Mouse (Mus musculus) heart, embryonic 12.5 days (tissue): ENCODE data around the gene Olfr70. TPM values are rescaled to one million over a fixed set of nuclear protein-coding genes. Genes with fewer than 3 reads are reported as not detected.

Experiments used
- ATAC-seq: fragments of 200-750 bp; cut with Nextera tagmentation; 2 replicates; pipeline ENCODE4 v1.8.0; 2017; ENCODE audit warnings: moderate TSS enrichment, moderate library complexity; ENCODE audit not compliant: insufficient number of reproducible peaks, low FRiP score
- H3K27ac ChIP-seq: fragments of 300-500 bp; sonication (generic); 2 replicates; pipeline ENCODE4 v1.5.1; 2016; ENCODE audit warnings: mild to moderate bottlenecking, moderate library complexity; ENCODE audit not compliant: poor library complexity, severe bottlenecking
- H3K27me3 ChIP-seq: fragments of 300-500 bp; sonication (generic); replicated peaks from 2 replicates; pipeline ENCODE4 v1.6.1; 2016; ENCODE audit warnings: mild to moderate bottlenecking, moderate library complexity
- H3K36me3 ChIP-seq: fragments of 300-500 bp; sonication (generic); 2 replicates; pipeline ENCODE4 v1.6.1; 2016; ENCODE audit warnings: mild to moderate bottlenecking, moderate library complexity
- H3K4me1 ChIP-seq: fragments of 300-500 bp; sonication (generic); replicated peaks from 2 replicates; pipeline ENCODE4 v1.6.1; 2016; ENCODE audit warnings: mild to moderate bottlenecking
- H3K4me2 ChIP-seq: fragments of 300-500 bp; sonication (generic); 2 replicates; pipeline ENCODE4 v1.6.1; 2016; ENCODE audit warnings: mild to moderate bottlenecking, moderate library complexity
- H3K4me3 ChIP-seq: fragments of 300-500 bp; sonication (generic); 2 replicates; pipeline ENCODE4 v1.5.1; 2016; ENCODE audit warnings: mild to moderate bottlenecking
- H3K9ac ChIP-seq: fragments of 300-500 bp; sonication (generic); 2 replicates; pipeline ENCODE4 v1.6.1; 2016; ENCODE audit warnings: mild to moderate bottlenecking, moderate library complexity
- H3K9me3 ChIP-seq: fragments of 300-500 bp; sonication (generic); replicated peaks from 2 replicates; pipeline ENCODE4 v1.6.1; 2016; ENCODE audit warnings: mild to moderate bottlenecking, moderate library complexity
- WGBS: fragments of 180-500 bp; shearing (Covaris S2); methylation state at CpG from one replicate; pipeline ENCODE4 v1.1.7; 2016; 5-methylcytosine and 5-hydroxymethylcytosine counted together
- polyA plus RNA-seq: library from polyadenylated mRNA; unstranded; fragments of >200 nt; fragmentation: Nextera tagmentation; extraction: Ambion mirVana; gene quantifications from 2 replicates; pipeline ENCODE4 v1.2.1, GENCODE M21; 2016

Gene Olfr70
- polyA plus RNA-seq, 1 experiment from 2014 or later: not detected

DNA sequence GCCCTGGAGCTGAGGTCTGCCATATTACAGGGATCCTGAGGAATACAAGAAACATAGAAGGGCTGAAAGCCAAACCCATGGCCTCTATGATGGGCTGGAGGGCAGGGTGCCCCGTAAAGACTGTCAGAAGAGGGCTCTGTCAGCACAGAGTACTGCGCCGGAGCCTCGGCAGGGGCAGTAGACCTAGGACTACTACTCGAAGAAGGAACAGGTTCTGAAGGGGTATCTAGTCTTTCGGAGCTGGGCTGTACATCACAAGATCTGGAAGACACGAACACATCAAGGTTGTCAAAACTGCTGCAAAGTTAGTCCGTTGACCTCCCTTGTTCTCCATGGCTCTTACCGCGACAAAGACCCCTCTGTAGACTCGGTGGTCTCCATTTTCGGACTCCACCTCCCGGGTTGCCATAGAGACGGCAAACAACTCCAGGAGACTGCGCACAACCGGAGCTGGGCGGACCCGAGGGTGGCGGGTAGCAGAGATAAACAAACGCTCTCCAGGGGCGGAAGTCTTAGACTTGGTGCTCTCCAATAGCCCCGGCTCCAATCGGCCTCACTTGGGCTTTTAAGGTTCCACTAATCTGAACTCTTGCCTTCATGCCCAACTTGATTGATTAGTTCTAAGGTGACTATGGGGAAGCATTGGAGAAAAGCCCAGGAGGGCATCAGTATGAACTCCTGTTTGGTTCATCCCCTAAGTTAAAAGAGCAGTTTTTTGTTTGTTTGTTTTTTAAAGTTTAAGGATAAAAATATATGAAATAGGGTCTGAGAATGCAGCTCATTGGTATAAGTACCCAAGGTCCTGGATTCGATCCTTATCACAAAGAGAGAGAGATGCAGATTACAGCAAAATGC lies 47.2 kb downstream of the Olfr70 start, which contains the start of gene Spag8:
Spag8 (minus strand) TSS at position 434 of the 855 bp plus-strand sequence.
- no peak within 1 kb of the TSS for H3K9ac ChIP-seq
- H3K4me2 ChIP-seq: peak within 1 kb of the TSS; percentile 68
- peak within 1 kb of the TSS; percentile 40 for H3K4me3 ChIP-seq
- peaks cover 14% of the 10 kb centered on the region for H3K36me3 ChIP-seq
- 12% methylated on average over 24 of the region's 24 CpGs for WGBS
- peaks cover 9% of the 10 kb centered on the region for H3K9me3 ChIP-seq
- H3K27ac ChIP-seq: no peak within 1 kb of the TSS
- peaks cover 17% of the 10 kb centered on the region for H3K4me1 ChIP-seq
- no peaks in the 10 kb centered on the region for H3K27me3 ChIP-seq
- ATAC-seq: no peak

DNA sequence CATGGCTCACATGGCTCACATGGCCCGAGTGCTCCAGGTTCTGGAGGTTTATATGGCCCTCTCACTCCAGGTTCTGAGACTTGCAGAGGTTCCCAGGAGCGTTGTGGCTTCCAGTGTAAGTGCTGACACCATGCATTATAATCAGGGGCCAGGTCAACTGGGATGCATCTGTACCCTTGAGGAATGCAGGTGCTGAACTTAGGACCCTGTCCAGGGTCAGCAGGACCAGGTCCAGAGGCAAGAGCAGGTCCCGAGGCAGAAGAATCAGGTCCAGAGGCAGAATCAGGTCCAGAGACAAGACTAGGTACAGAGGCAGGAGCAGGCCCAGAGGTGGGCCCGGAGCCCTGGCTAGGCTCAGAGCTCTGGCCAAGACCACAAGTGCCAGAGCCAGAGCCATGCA lies 47.9 kb downstream of the Olfr70 start:
- Histone ChIP-seq H3K27ac (no peak overlapping the region), H3K4me3 (no peak overlapping the region)

DNA sequence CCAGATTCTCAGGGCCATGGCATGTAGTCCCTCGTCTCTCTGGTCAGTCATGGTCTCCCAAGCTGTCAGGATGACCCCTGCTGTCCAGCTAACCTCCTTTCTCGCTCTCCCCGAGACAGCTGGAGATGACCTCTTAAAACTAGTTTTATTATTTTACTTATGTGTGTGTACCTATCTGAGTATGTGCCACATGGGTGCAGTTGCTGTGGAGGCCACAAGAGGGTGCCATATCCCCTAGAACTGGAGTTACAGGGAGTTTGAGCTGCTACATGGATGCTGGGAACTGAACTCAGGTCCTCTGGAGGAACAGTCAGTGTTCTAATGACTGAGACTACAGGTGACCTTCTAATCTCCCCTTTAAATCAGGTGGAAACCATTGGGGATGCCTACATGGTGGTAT lies 50.8 kb downstream of the Olfr70 start:
- WGBS: 88% methylated on average over 3 of the region's 3 CpGs
- Histone ChIP-seq H3K4me1 (peaks cover 6% of the 10 kb centered on the region; the same call in 1 of the 2 replicates), H3K27ac (no peak overlapping the region), H3K27me3 (no peaks in the 10 kb centered on the region), H3K4me2 (no peak overlapping the region), H3K36me3 (peaks cover 14% of the 10 kb centered on the region), H3K9me3 (peaks cover 9% of the 10 kb centered on the region), H3K4me3 (no peak overlapping the region), H3K9ac (no peak overlapping the region)
- ATAC-seq: no peak

More for the DNA sequence above, 47.9 kb downstream of the Olfr70 start:
- ATAC-seq: no peak
- Histone ChIP-seq H3K9ac (no peak overlapping the region), H3K4me1 (peaks cover 17% of the 10 kb centered on the region), H3K4me2 (no peak overlapping the region), H3K36me3 (peaks cover 14% of the 10 kb centered on the region), H3K27me3 (no peaks in the 10 kb centered on the region), H3K9me3 (peaks cover 9% of the 10 kb centered on the region)
- WGBS: 77% methylated on average over 4 of the region's 4 CpGs

Other genes with a start within 250 kb of the Olfr70 start
- gene Cd72, start 246.2 kb downstream of the Olfr70 start, polyA plus RNA-seq: 0.82 and 2.0 TPM in 2 replicates
- not detected in 2 replicates for gene Sit1, start 217.1 kb downstream of the Olfr70 start, polyA plus RNA-seq
- gene Ccdc107, start 207.9 kb downstream of the Olfr70 start, polyA plus RNA-seq: 63.6 and 66.4 TPM in 2 replicates
- gene Arhgef39, start 201.1 kb downstream of the Olfr70 start, polyA plus RNA-seq: 37.7 and 38.7 TPM in 2 replicates
- 1.6 and 2.0 TPM in 2 replicates for gene Car9, start 193.8 kb downstream of the Olfr70 start, polyA plus RNA-seq
- gene Tpm2, start 177.0 kb downstream of the Olfr70 start, polyA plus RNA-seq: 153 and 155 TPM in 2 replicates
- gene Creb3, start 138.5 kb downstream of the Olfr70 start, polyA plus RNA-seq: 57.2 and 61.2 TPM in 2 replicates
- gene Tln1, start 138.1 kb downstream of the Olfr70 start, polyA plus RNA-seq: 117 and 124 TPM in 2 replicates
- gene Rgp1, start 122.1 kb downstream of the Olfr70 start, polyA plus RNA-seq: 20.4 and 26.4 TPM in 2 replicates
- 25.5 and 25.8 TPM in 2 replicates for gene Gba2, start 121.9 kb downstream of the Olfr70 start, polyA plus RNA-seq
- 0.50 and 1.3 TPM in 2 replicates for gene Msmp, start 116.3 kb downstream of the Olfr70 start, polyA plus RNA-seq
- gene Npr2, start 68.9 kb downstream of the Olfr70 start, polyA plus RNA-seq: 11.0 and 11.2 TPM in 2 replicates
- 0.40 and 0.51 TPM in 2 replicates for gene Spag8, start 47.2 kb downstream of the Olfr70 start, polyA plus RNA-seq
- 130 and 139 TPM in 2 replicates for gene Hint2, start 44.3 kb downstream of the Olfr70 start, polyA plus RNA-seq
- 5.1 and 5.6 TPM in 2 replicates for gene Tmem8b, start 31.8 kb downstream of the Olfr70 start, polyA plus RNA-seq
- 3.8 and 3.9 TPM in 2 replicates for gene Fam221b, start 31.7 kb downstream of the Olfr70 start, polyA plus RNA-seq
- gene Olfr71, start 9.4 kb upstream of the Olfr70 start, polyA plus RNA-seq: not detected in 2 replicates
- gene Hrct1, start 26.4 kb upstream of the Olfr70 start, polyA plus RNA-seq: 0.96 and 1.0 TPM in 2 replicates
- gene Spaar, start 29.2 kb upstream of the Olfr70 start, polyA plus RNA-seq: 0.15 and 0.35 TPM in 2 replicates
- not detected in 2 replicates for gene Olfr159, start 70.2 kb upstream of the Olfr70 start, polyA plus RNA-seq
- not detected in 2 replicates for gene Olfr156, start 123.1 kb upstream of the Olfr70 start, polyA plus RNA-seq
- not detected in 2 replicates for gene Olfr157, start 139.4 kb upstream of the Olfr70 start, polyA plus RNA-seq
- gene Olfr155, start 150.8 kb upstream of the Olfr70 start, polyA plus RNA-seq: not detected in 2 replicates
- 12.8 and 14.6 TPM in 2 replicates for gene Reck, start 174.7 kb upstream of the Olfr70 start, polyA plus RNA-seq